8 mouse cellular contexts compared by ENCODE assay signal in genomic region chr16:4643670-4644419, GRCm38 (mm10). TPM values are rescaled to one million over a fixed set of nuclear protein-coding genes. Genes with fewer than 3 reads are reported as not detected.
A peak's percentile ranks its signal among the peaks of the same experiment; 100 is the strongest.
DNase-seq lines count a peak whose midpoint lies in the region; TF ChIP-seq lines count a peak whose summit lies in the region.

No protein-coding gene starts in this region.

- 22% methylated on average over 11 of the region's 11 CpGs for WGBS in kidney, adult 2 months

- H3K27me3 ChIP-seq in kidney, adult 2 months (replicated peaks; ENCODE audit: control insufficient read depth, insufficient read depth, low read length), result no peaks in the 10 kb centered on the region

- no peak for TF ChIP-seq POLR2A in kidney, adult 2 months (IDR thresholded peaks at IDR 0.05; ENCODE audit: low read depth, low read length)

- no peaks in the 10 kb centered on the region for H3K36me3 ChIP-seq in kidney, adult 2 months (ENCODE audit: control insufficient read depth, insufficient read depth, low read length)

- H3K4me3 ChIP-seq in kidney, adult 2 months (ENCODE audit: insufficient read depth, low read depth, low read length), result no peak overlapping the region

- H3K27ac ChIP-seq in kidney, adult 2 months (ENCODE audit: insufficient read depth, low read depth, low read length), result peak overlapping the region; percentile 78

- H3K4me1 ChIP-seq in kidney, adult 2 months (ENCODE audit: control insufficient read depth, insufficient read depth, low read length), result peaks cover 61% of the 10 kb centered on the region

- TF ChIP-seq CTCF in kidney, adult 2 months (conservative IDR thresholded peaks at IDR 0.05; ENCODE audit: insufficient read depth, insufficient read length, low read depth, low read length), result no peak

- DNase-seq in adrenal gland, adult 8-10 months, result peak; percentile 73
- DNase-seq in cerebellum, postnatal 14 days, result peak; percentile 85 to 87
- DNase-seq in heart, adult 11 months, result peak; percentile 99
- peak; percentile 94 for DNase-seq in kidney, adult 2 months
- peak; percentile 77 to 86 for DNase-seq in left cerebral cortex, postnatal 25 days (ENCODE audit: low spot score in 2 of 2)
- DNase-seq in ovary, postnatal 14 days (ENCODE audit: low spot score), result peak; percentile 80
- no peak for DNase-seq in thymus, postnatal 4 days
- DNase-seq in T-cell, adult 2 months (ENCODE audit: low spot score), result no peak

- intact Hi-C loops in left cerebral cortex, postnatal 25 days (cut with DNase I), result no loop called here

RNA-seq across cellular contexts. Expression of gene Dnaja3, which starts 4.1 kb away (rescaled TPM):
- 100 to 1,000 TPM; 107 to 132 (median 117) TPM for total RNA-seq in adrenal gland, adult 8-10 months (2022)
- 57.8 and 72.9 TPM in 2 replicates for polyA plus RNA-seq in kidney, adult 2 months (2012; rRNA removed)
- 10 to 100 TPM; 62.2 to 63.3 TPM for total RNA-seq in left cerebral cortex, postnatal 25 days (2021)

RNA-seq across cellular contexts. Expression of gene Vasn, which starts 4.1 kb away (rescaled TPM):
- total RNA-seq in adrenal gland, adult 8-10 months (2022), result 10 to 100 TPM; 10.1 to 16.9 (median 11.1) TPM
- polyA plus RNA-seq in kidney, adult 2 months (2012; rRNA removed), result 34.6 and 42.3 TPM in 2 replicates
- 1 to 10 TPM; 7.5 to 9.9 TPM for total RNA-seq in left cerebral cortex, postnatal 25 days (2021)

RNA-seq across cellular contexts. Expression of gene Pam16, which starts 19.1 kb away (rescaled TPM):
- total RNA-seq in adrenal gland, adult 8-10 months (2022), result 100 to 1,000 TPM in 2 of 4 experiments, 10 to 100 TPM in 2; 81.7 to 124 (median 102) TPM
- polyA plus RNA-seq in kidney, adult 2 months (2012; rRNA removed), result 27.3 and 41.8 TPM in 2 replicates
- total RNA-seq in left cerebral cortex, postnatal 25 days (2021), result 10 to 100 TPM; 67.5 to 92.8 TPM

RNA-seq across cellular contexts. Expression of gene Coro7, which starts 35.7 kb away (rescaled TPM):
- total RNA-seq in adrenal gland, adult 8-10 months (2022), result 10 to 100 TPM; 23.1 to 41.9 (median 36.7) TPM
- polyA plus RNA-seq in kidney, adult 2 months (2012; rRNA removed), result 43.1 and 54.5 TPM in 2 replicates
- 10 to 100 TPM; 82.0 to 92.7 TPM for total RNA-seq in left cerebral cortex, postnatal 25 days (2021)

RNA-seq across cellular contexts. Expression of gene Glis2, which starts 49.3 kb away (rescaled TPM):
- total RNA-seq in adrenal gland, adult 8-10 months (2022), result 10 to 100 TPM; 14.6 to 28.9 (median 23.8) TPM
- polyA plus RNA-seq in kidney, adult 2 months (2012; rRNA removed), result 210 and 226 TPM in 2 replicates
- total RNA-seq in left cerebral cortex, postnatal 25 days (2021), result 10 to 100 TPM; 11.7 to 12.4 TPM

Comparison
In these comparisons a context has a peak if more than half of its experiments do, and no peak if none do; other contexts are left out.
1. DNase-seq: peak in adrenal gland, adult 8-10 months (single experiment), cerebellum, postnatal 14 days (2 of 2), heart, adult 11 months (single experiment), kidney, adult 2 months (single experiment), left cerebral cortex, postnatal 25 days (2 of 2) and ovary, postnatal 14 days (single experiment); none in thymus, postnatal 4 days (single experiment) and T-cell, adult 2 months (single experiment).